Mouse (Mus musculus) layer of hippocampus, postnatal 14 days (tissue): ENCODE results near the gene Gm266. TPM values are rescaled to one million over a fixed set of nuclear protein-coding genes. Genes with fewer than 3 reads are reported as not detected.

Experiments
- DNase-seq, 2 experiments: peaks; one replicate each; pipeline ENCODE4 v3.0.0; 2021 to 2022; ENCODE audit warnings: low spot score in 2 of 2, mixed read lengths in 1 of 2
- total RNA-seq, 2 experiments: library from RNA; stranded (reverse); gene quantifications; 2 replicates each; pipeline ENCODE4 v1.2.3; 2021

Gene Gm266
- total RNA-seq, 2 experiments from 2014 or later = 5.2 to 6.3 TPM

DNA sequence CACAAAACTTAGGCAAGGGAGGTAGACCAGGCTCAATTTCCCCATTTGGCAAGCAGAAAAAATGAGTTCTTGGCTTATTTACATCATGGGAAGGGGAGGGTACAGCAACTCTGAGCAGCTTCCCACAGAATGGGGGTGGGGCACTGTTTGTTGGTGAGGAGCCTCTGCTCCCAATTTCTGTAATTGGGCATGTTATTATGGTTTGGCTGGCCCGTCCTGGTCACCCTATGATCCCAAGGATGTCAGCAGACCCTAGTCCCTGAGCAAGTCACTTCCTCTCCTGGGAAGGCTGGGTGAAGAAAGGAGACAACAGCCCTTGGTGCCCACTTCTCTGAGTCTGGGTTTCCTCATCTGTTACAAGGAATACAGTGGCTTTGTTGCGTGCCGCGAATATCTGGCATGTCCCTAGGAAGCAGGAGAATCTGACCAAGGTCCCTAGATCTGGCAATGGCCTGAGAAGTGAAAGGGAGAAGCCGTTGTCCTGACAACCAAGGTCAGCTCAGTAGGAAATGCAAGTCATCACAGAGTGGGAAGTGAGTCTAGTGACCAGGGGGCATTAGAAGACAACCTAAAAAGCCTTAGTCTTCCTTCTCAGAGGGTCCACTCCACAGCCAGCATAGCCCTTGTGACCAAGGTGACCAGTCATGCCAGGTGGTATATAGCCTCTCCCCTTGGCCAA lies 48.3 kb downstream of the Gm266 start:
- no peak for DNase-seq

DNA sequence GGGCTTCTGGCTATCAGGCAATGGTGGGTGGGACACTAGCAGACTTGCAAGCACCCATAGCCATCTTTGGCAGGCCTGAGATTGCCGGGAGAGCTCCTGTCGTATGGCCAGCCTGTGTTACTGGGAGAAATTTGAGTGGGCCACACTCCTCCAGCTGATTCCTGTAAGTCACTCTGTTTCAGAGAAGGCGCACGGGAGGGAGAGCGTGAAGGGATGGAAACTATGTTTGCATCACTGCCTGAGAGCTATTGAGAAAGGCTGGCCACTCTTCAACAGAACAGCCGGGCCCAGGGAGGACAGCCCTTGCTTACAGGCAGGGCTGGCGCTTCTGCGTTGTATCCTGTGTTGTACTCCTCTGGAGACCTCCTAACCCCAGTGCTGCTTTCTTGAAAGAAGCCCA lies 49.0 kb downstream of the Gm266 start:
- DNase-seq = no peak

GRCm38 (mm10) chr12:111436170-111436569 lies 49.5 kb downstream of the Gm266 start:
- DNase-seq = no peak

- DNase-seq = no peak
Observed at GRCm38 (mm10) chr12:111434745-111435327, 50.8 kb downstream of the Gm266 start.

Other genes with a start within 250 kb of the Gm266 start
- 10 to 100 TPM in 1 of 2 experiments, 1 to 10 TPM in 1; 5.9 to 11.1 TPM for gene Amn, start 214.7 kb downstream of the Gm266 start, total RNA-seq
- 100 to 1,000 TPM; 117 to 125 TPM for gene Cdc42bpb, start 108.1 kb downstream of the Gm266 start, total RNA-seq
- gene Lbhd2, start 79.0 kb downstream of the Gm266 start, total RNA-seq = 1 to 10 TPM in 1 of 2 experiments, under 1 TPM in 1; 0.62 to 1.8 TPM
- 1 to 10 TPM; 1.2 to 2.3 TPM for gene Exoc3l4, start 68.8 kb downstream of the Gm266 start, total RNA-seq
- 1 to 10 TPM in 1 of 2 experiments, under 1 TPM in 1; 0.55 to 1.2 TPM for gene Tnfaip2, start 43.4 kb downstream of the Gm266 start, total RNA-seq
- gene Eif5, start 52.2 kb upstream of the Gm266 start, total RNA-seq = 100 to 1,000 TPM; 218 to 276 TPM
- gene Mark3, start 88.7 kb upstream of the Gm266 start, total RNA-seq = 100 to 1,000 TPM; 126 to 133 TPM
- 1,000 to 10,000 TPM; 1,245 to 1,280 TPM for gene Ckb, start 186.5 kb upstream of the Gm266 start, total RNA-seq
- gene Trmt61a, start 192.3 kb upstream of the Gm266 start, total RNA-seq = 10 to 100 TPM; 15.6 to 17.5 TPM
- gene Bag5, start 227.4 kb upstream of the Gm266 start, total RNA-seq = 10 to 100 TPM; 42.0 to 44.4 TPM
- 10 to 100 TPM; 38.5 to 40.0 TPM for gene Apopt1, start 227.4 kb upstream of the Gm266 start, total RNA-seq